Mouse (Mus musculus) urinary bladder, postnatal 10 days (tissue): ENCODE data around the gene Pspc1.
"Not testable (repeated sequence)": the region's sequence is repeated elsewhere in the genome, so short reads cannot be mapped to it uniquely, and the experiment has no call there.

ENCODE experiments used
- DNase-seq: peaks from one replicate; pipeline ENCODE4 v3.0.0; 2022; ENCODE audit warnings: low spot score

The Pspc1 gene

GRCm38 (mm10) chr14:56778200-56778932 lies at the start of gene Pspc1:
TSS of gene Pspc1 (minus strand) at chr14:56778316.
- DNase-seq = peak; percentile 79

DNA sequence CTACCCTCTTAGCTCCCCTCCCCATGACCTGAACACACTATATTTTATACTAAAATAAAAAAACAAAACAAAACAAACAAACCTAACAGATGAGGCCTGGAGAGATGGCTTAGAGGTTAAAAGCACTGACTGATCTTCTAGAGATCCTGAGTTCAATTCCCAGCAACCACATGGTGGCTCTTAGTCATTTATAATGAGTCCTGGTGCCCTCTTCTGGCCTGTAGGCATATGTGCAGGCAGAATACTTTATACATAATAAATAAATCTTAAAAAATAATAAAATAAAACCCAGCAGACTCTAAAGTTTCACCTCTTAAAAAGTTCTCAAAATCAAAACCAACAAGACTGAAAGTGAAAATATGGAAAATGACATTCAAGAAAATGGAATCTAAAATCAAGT lies 46.4 kb upstream of the Pspc1 start:
- no peak for DNase-seq

GRCm38 (mm10) chr14:56817616-56818015 lies 39.5 kb upstream of the Pspc1 start:
- DNase-seq = no peak

DNA sequence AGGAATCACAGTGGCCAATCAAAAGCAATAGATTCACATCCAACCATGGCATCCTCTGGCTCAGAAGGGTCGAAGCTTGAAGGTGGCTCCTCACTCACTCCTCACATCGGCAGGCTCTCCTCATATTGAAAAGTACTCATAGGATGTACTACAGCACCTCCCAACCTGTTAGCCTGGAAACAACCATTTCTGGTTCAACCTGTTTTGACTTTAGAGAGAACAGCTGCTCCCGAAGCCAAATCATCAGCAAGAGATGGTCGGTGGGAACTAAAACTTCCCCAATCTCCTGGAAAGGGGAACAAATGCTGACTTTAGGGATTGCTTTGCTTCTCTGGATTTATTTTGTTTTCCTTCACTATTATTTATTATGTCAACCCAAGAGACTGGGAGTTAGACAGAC lies 39.0 kb upstream of the Pspc1 start:
- DNase-seq = no peak

DNA sequence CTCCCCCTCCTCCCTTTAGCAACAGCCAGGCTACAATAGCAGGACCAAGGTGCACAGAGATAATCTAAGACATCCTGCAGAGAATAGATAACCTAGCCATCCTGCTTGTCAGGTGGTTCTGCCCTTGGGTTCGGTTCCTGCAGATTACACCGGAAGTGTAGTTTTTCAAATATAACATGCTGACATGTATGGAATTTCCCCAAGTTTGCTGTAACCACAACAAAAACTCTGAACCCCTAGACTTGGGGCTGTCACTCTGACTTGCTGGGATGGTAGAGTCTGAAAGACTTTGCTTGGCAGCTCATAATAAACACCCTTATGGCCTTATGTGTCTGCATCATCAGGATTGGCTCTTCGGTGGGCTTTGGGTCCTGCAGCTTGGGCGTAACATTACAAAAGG lies 38.4 kb upstream of the Pspc1 start:
- DNase-seq = no peak

DNA sequence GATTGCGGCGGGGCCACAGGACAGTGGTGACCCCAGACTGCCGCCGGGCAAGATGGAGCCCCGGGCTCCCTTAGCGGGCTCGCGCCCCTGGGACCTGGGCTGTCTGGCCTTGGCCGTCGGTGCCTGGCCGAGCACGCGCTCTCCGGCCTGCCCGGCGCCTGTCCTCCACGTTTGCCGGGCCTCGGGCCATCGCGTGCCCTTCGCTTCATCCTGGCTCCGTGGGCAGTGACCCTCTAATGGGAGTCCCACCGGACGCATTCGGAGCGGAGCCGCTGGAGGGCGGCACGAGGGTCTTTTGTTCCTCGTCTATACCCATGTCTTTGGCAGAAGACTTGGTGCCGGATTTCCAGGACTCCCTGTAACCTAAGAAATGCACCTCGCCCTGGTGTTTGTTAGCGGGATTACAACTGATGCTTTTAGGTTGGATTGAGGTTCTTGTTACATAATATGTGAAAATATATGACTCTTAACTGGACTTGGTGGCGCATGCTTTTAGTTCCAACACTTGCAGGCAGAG lies 34.5 kb upstream of the Pspc1 start:
- DNase-seq = peak; percentile 16

- DNase-seq = peak; percentile 68
Observed at GRCm38 (mm10) chr14:56811701-56812339, 33.7 kb upstream of the Pspc1 start, which contains the start of gene Zmym5. TSS of gene Zmym5 (minus strand) at chr14:56811716.

DNA sequence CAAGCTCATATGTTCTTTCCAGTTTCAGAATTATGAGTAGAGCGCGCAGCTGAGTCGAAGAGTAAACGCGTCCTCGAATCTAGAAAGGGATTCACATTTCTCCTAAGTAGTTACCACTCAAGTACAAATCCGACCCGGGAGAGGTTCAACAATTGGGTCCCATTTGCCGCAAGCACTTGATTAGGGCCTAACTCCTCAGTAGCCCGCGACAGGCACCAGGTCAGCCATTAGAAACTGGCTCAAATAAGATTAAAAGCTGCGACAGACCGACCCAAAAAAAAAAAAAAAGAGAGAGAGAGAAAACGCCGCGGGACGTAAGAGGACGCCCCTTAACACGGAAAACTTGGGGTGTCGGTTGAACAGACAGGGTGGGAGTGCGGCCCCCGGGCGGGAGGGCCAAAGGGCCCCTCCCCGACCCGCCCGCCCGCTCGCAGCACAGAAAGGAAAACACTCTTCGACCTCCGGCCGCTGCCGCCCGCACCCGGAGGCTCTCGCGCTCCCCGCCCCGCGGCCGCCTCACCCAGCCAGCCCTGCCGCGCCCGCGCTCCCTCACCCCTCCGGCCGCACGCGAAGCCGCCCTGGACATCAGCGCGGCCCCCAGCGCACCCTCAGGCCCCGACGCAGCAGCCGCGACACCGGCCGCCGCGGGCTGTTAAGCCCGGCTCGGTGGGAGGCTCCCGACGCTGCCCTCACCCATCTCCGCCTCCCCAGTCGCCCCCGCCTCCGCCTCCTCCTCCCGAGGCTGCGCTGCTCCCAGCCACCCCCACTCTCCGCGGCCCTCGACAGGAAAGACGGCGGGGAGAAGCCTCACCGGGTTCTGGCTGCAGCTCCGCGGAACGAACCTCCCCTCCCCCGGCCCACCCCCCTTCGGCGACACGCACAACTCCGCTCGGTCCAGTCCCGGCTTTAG lies 32.9 kb upstream of the Pspc1 start:
- DNase-seq = not testable (repeated sequence)

- no peak for DNase-seq
Observed at GRCm38 (mm10) chr14:56793243-56793642, 15.1 kb upstream of the Pspc1 start.

GRCm38 (mm10) chr14:56784575-56784974 lies 6.5 kb upstream of the Pspc1 start:
- no peak for DNase-seq

GRCm38 (mm10) chr14:56778933-56779300 lies 801 bp upstream of the Pspc1 start:
- no peak for DNase-seq

- DNase-seq = peak; percentile 12
Observed at GRCm38 (mm10) chr14:56777360-56778136, 568 bp downstream of the Pspc1 start.

DNA sequence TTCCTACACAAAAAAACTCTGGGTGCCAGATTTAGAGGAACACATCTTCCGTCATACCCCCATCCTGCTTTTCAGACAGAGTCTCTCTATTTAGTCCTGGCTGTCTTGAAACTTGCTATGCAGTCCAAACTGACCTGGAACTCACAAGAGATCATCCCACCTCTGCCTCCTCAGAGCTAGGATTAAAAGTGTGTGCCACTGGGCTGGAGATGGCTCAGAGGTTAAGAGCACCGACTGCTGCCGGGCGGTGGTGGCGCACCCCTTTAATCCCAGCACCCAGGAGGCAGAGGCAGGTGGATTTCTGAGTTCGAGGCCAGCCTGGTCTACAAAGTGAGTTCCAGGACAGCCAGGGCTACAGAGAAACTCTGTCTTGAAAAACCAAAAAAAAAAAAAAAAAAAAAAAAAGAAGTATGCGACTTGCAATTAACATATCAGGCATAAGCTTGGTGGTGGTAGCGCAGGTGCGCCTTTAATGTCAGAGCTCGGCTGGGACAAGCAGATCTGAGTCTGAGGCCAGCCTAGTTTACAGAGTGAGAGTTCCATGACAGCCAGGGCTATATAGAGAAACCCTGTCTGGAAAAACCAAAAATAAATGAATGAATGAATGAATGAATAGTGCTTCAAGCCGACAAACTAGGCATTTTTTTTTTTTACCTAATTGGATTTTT lies 1.4 kb downstream of the Pspc1 start:
- DNase-seq = no peak

DNA sequence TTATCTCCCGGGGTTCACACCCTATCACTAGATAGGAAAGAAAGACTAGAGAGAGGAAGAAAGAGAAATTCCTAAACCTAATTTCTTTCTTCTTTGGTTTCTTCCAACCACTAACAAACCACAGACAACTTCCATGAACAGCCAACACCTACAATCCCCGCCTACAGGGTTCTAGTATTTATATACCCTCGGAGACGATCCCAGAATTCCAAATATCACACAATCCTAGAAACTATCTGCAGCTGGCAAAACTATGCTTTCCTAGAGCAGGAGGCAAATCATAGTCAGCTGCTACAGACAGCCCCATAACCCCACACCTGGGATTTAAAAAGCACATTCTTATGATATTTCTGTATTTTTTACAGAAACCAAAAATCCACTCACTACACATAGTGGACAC lies 2.7 kb downstream of the Pspc1 start:
- DNase-seq = no peak

GRCm38 (mm10) chr14:56766438-56766837 lies 11.7 kb downstream of the Pspc1 start:
- DNase-seq = not testable (repeated sequence)

DNA sequence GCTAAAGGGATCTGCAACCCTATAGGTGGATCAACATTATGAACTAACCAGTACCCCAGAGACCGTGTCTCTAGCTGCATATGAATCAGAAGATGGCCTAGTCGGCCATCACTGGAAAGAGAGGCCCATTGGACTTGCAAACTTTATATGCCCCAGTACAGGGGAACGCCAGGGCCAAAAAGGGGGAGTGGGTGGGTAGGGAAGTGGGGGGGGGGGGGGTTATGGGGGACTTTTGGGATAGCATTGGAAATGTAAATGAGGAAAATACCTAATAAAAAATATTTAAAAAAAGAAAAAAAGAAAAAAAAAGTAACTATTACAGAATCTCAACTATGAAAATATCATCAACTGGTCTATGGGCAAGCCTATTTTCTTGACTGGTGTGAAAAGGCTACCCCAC lies 13.0 kb downstream of the Pspc1 start:
- not testable (repeated sequence) for DNase-seq

GRCm38 (mm10) chr14:56751282-56751681 lies 26.8 kb downstream of the Pspc1 start:
- DNase-seq = no peak

DNA sequence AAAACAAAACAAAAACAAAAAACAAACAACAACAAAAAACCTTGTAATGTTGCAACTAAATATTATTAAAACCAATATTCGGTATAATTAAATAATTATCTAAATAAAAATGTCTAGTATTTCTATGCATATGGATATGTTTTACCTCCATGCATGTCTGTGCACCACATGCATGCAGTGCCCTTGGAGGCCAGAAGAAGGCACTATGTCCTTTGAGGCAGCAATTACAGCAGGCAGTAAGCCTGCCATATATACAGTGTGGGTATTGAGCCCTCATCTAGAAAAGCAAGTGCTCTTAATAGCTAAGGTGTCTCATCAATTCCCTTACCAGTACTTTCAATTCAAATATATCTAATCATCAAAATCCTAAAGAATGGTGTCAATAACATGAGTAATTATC lies 37.9 kb downstream of the Pspc1 start:
- no peak for DNase-seq

GRCm38 (mm10) chr14:56726493-56726892 lies 51.6 kb downstream of the Pspc1 start:
- no peak for DNase-seq

GRCm38 (mm10) chr14:56705687-56706086 lies 72.4 kb downstream of the Pspc1 start:
- DNase-seq = no peak

DNA sequence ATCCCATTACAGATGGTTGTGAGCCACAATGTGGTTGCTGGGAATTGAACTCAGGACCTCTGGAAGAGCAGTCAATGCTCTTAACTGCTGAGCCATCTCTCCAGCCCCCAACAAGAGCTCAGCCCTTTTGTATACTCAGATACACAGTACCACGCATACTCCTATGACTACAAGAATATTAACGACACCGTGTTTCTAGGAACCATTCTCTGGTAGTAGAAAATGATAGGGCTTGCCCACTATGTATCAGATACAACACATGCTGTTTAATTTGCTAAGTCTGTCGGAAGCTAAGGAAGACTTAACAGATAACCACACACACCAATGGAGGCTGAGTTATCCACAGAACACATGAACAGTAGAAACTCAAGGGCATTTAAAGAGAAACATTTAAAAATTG lies 75.5 kb downstream of the Pspc1 start:
- no peak for DNase-seq
